ENCODE assay signal across 1 mouse cellular context in the genomic region with DNA sequence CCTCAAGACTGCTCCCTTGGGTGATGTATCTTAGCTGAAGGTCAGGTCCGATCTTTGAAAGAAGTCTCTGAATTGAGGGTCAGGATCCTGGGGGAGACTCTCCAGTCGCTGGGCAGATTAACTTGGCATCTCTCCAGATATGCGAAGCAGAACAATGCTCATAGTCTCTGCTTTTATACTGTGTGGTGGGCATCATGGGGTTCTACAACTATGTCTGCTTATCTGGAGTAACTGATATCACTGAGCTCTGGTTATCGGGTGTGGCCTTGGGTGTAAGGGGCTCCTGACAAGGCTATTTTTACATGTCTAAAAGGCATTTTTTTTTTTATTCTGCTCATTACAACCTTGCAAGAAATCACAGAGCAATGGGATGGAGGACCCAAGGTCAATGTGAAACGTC.
A peak's percentile ranks its signal among the peaks of the same experiment; 100 is the strongest.
TF ChIP-seq lines count a peak whose summit lies in the region.

No protein-coding gene starts in this region.

TF ChIP-seq in MEL, 35 proteins besides CTCF, POLR2A, EP300 and RAD21 (continued from another document):
- TF ChIP-seq MEF2A (IDR thresholded peaks at IDR 0.05; ENCODE audit: extremely low read depth, insufficient replicate concordance, low read depth, low read length, poor library complexity, severe bottlenecking), result peak; percentile 66; the same call in 1 of the 2 replicates
- TF ChIP-seq MXI1 (IDR thresholded peaks at IDR 0.05; ENCODE audit: low read depth, low read length), result no peak
- no peak for TF ChIP-seq MYC (IDR thresholded peaks at IDR 0.05; ENCODE audit: low read depth, low read length)
- TF ChIP-seq NRF1 (IDR thresholded peaks at IDR 0.05; ENCODE audit: insufficient read depth, low read depth, low read length, poor library complexity, severe bottlenecking), result no peak
- TF ChIP-seq POLR2AphosphoS5 (IDR thresholded peaks at IDR 0.05; ENCODE audit: borderline replicate concordance, low read depth, low read length), result no peak
- no peak for TF ChIP-seq ZKSCAN1 (IDR thresholded peaks at IDR 0.05; ENCODE audit: low read depth, low read length)
- no peak for TF ChIP-seq ZMIZ1 (IDR thresholded peaks at IDR 0.05; ENCODE audit: low read depth, low read length)
- no peak for TF ChIP-seq USF2 (IDR thresholded peaks at IDR 0.05; ENCODE audit: borderline replicate concordance in 1 of 2, insufficient read depth in 1 of 2, low read depth in 1 of 2, low read length in 2 of 2)
- TF ChIP-seq NELFE (IDR thresholded peaks at IDR 0.05; ENCODE audit: low read depth, low read length), result no peak
- TF ChIP-seq ZC3H11A (IDR thresholded peaks at IDR 0.05; ENCODE audit: low read depth, low read length), result no peak
- no peak for TF ChIP-seq MAX (IDR thresholded peaks at IDR 0.05; ENCODE audit: low read length)
- TF ChIP-seq USF1 (IDR thresholded peaks at IDR 0.05; ENCODE audit: low read depth, low read length), result no peak
- no peak for TF ChIP-seq CHD1 (IDR thresholded peaks at IDR 0.05; ENCODE audit: low read depth, low read length)
- no peak for TF ChIP-seq MAFK (IDR thresholded peaks at IDR 0.05; ENCODE audit: borderline replicate concordance, low read depth, low read length)
TF ChIP-seq in MEL: peak in this region for 7.
